Mouse (Mus musculus) midbrain, embryonic 13.5 days (tissue): ENCODE results near the gene Aktip. TPM values are rescaled to one million over a fixed set of nuclear protein-coding genes. Genes with fewer than 3 reads are reported as not detected.

ENCODE experiments used
- ATAC-seq: fragments of 200-750 bp; cut with Nextera tagmentation; 2 replicates; pipeline ENCODE4 v1.8.0; 2017; ENCODE audit warnings: mild to moderate bottlenecking, moderate TSS enrichment, moderate library complexity
- H3K27ac ChIP-seq: fragments of 300-500 bp; sonication (generic); 2 replicates; pipeline ENCODE4 v1.5.1; 2015; ENCODE audit warnings: inconsistent platforms, mild to moderate bottlenecking, moderate library complexity
- H3K27me3 ChIP-seq: fragments of 300-500 bp; sonication (generic); 2 replicates; pipeline ENCODE4 v1.6.1; 2015; ENCODE audit warnings: mild to moderate bottlenecking, inconsistent platforms
- H3K36me3 ChIP-seq: fragments of 300-500 bp; sonication (generic); 2 replicates; pipeline ENCODE4 v1.6.1; 2015; ENCODE audit warnings: mild to moderate bottlenecking, inconsistent platforms
- H3K4me1 ChIP-seq: fragments of 300-500 bp; sonication (generic); replicated peaks from 2 replicates; pipeline ENCODE4 v1.6.1; 2015; ENCODE audit warnings: inconsistent platforms
- H3K4me2 ChIP-seq: fragments of 300-500 bp; sonication (generic); replicated peaks from 2 replicates; pipeline ENCODE4 v1.6.1; 2015; ENCODE audit warnings: moderate library complexity, mild to moderate bottlenecking, inconsistent platforms
- H3K4me3 ChIP-seq: fragments of 300-500 bp; sonication (generic); replicated peaks from 2 replicates; pipeline ENCODE4 v1.5.1; 2015; ENCODE audit warnings: mild to moderate bottlenecking, inconsistent platforms
- H3K9ac ChIP-seq: fragments of 300-500 bp; sonication (generic); replicated peaks from 2 replicates; pipeline ENCODE4 v1.6.1; 2015; ENCODE audit warnings: mild to moderate bottlenecking, inconsistent platforms
- H3K9me3 ChIP-seq: fragments of 300-500 bp; sonication (generic); 2 replicates; pipeline ENCODE4 v1.6.1; 2016; ENCODE audit warnings: mild to moderate bottlenecking, inconsistent platforms
- WGBS: fragments of 180-500 bp; shearing (Covaris S2); methylation state at CpG from one replicate; pipeline ENCODE4 v1.1.7; 2015; 5-methylcytosine and 5-hydroxymethylcytosine counted together
- polyA plus RNA-seq: library from polyadenylated mRNA; unstranded; fragments of >200 nt; fragmentation: Nextera tagmentation; extraction: Ambion mirVana; gene quantifications from 2 replicates; pipeline ENCODE4 v1.2.1, GENCODE M21; 2015

Aktip gene
- polyA plus RNA-seq, 1 experiment from 2014 or later: 133 TPM

- no peak for ATAC-seq
- Histone ChIP-seq H3K4me2 (no peak overlapping the region), H3K9me3 (no peaks in the 10 kb centered on the region), H3K9ac (no peak overlapping the region), H3K4me1 (no peaks in the 10 kb centered on the region), H3K36me3 (peaks cover 86% of the 10 kb centered on the region), H3K4me3 (no peak overlapping the region), H3K27me3 (no peaks in the 10 kb centered on the region), H3K27ac (no peak overlapping the region)
- 83% methylated on average over 3 of the region's 3 CpGs for WGBS
These were observed 81.6 kb downstream of the Aktip start for GRCm38 (mm10) chr8:91118131-91118530.

- Histone ChIP-seq H3K4me2 (no peak overlapping the region), H3K4me3 (no peak overlapping the region), H3K9me3 (no peaks in the 10 kb centered on the region), H3K27me3 (no peaks in the 10 kb centered on the region), H3K27ac (no peak overlapping the region), H3K4me1 (no peaks in the 10 kb centered on the region), H3K36me3 (peaks cover 85% of the 10 kb centered on the region), H3K9ac (no peak overlapping the region)
- ATAC-seq: no peak
- WGBS: 89% methylated on average over 4 of the region's 4 CpGs
These were observed 82.2 kb downstream of the Aktip start for GRCm38 (mm10) chr8:91117537-91117936.

- Histone ChIP-seq H3K9ac (no peak overlapping the region), H3K9me3 (no peaks in the 10 kb centered on the region), H3K36me3 (peaks cover 74% of the 10 kb centered on the region), H3K27me3 (no peaks in the 10 kb centered on the region), H3K27ac (no peak overlapping the region), H3K4me3 (no peak overlapping the region), H3K4me2 (no peak overlapping the region), H3K4me1 (no peaks in the 10 kb centered on the region)
- WGBS: 83% methylated on average over 11 of the region's 11 CpGs
- no peak for ATAC-seq
These were observed 84.9 kb downstream of the Aktip start for GRCm38 (mm10) chr8:91114910-91115309.

GRCm38 (mm10) chr8:91114428-91114827, 85.3 kb downstream of the Aktip start:
- H3K4me1 ChIP-seq: no peaks in the 10 kb centered on the region
- no peak for ATAC-seq
- no peak overlapping the region for H3K9ac ChIP-seq
- no peaks in the 10 kb centered on the region for H3K9me3 ChIP-seq
- WGBS: 91% methylated on average over 5 of the region's 5 CpGs
- H3K27ac ChIP-seq: no peak overlapping the region
- H3K4me2 ChIP-seq: no peak overlapping the region
- no peak overlapping the region for H3K4me3 ChIP-seq
- peaks cover 70% of the 10 kb centered on the region for H3K36me3 ChIP-seq
- no peaks in the 10 kb centered on the region for H3K27me3 ChIP-seq

- Histone ChIP-seq H3K4me3 (no peak overlapping the region), H3K4me2 (no peak overlapping the region), H3K36me3 (peaks cover 66% of the 10 kb centered on the region), H3K27ac (no peak overlapping the region), H3K4me1 (no peaks in the 10 kb centered on the region), H3K9me3 (no peaks in the 10 kb centered on the region), H3K27me3 (no peaks in the 10 kb centered on the region), H3K9ac (no peak overlapping the region)
- ATAC-seq: no peak
- 94% methylated on average over 5 of the region's 5 CpGs for WGBS
These were observed 87.8 kb downstream of the Aktip start for GRCm38 (mm10) chr8:91111868-91112477.

GRCm38 (mm10) chr8:91106271-91106670, 93.5 kb downstream of the Aktip start:
- H3K4me3 ChIP-seq: no peak overlapping the region
- no peak overlapping the region for H3K4me2 ChIP-seq
- WGBS: 90% methylated on average over 12 of the region's 12 CpGs
- no peaks in the 10 kb centered on the region for H3K27me3 ChIP-seq
- H3K9me3 ChIP-seq: no peaks in the 10 kb centered on the region
- no peaks in the 10 kb centered on the region for H3K4me1 ChIP-seq
- H3K27ac ChIP-seq: no peak overlapping the region
- H3K36me3 ChIP-seq: peaks cover 45% of the 10 kb centered on the region
- ATAC-seq: no peak
- no peak overlapping the region for H3K9ac ChIP-seq

- no peak overlapping the region for H3K4me2 ChIP-seq
- no peak overlapping the region for H3K9ac ChIP-seq
- no peaks in the 10 kb centered on the region for H3K27me3 ChIP-seq
- ATAC-seq: no peak
- no peak overlapping the region for H3K4me3 ChIP-seq
- H3K9me3 ChIP-seq: no peaks in the 10 kb centered on the region
- H3K36me3 ChIP-seq: peaks cover 49% of the 10 kb centered on the region
- no peaks in the 10 kb centered on the region for H3K4me1 ChIP-seq
- H3K27ac ChIP-seq: no peak overlapping the region
- 93% methylated on average over 6 of the region's 6 CpGs for WGBS
These were observed 101.7 kb downstream of the Aktip start for GRCm38 (mm10) chr8:91098106-91098505.

- H3K4me1 ChIP-seq: no peaks in the 10 kb centered on the region
- H3K9me3 ChIP-seq: no peaks in the 10 kb centered on the region
- H3K4me3 ChIP-seq: no peak overlapping the region
- no peak overlapping the region for H3K27ac ChIP-seq
- H3K27me3 ChIP-seq: no peaks in the 10 kb centered on the region
- no peak overlapping the region for H3K4me2 ChIP-seq
- 91% methylated on average over 5 of the region's 5 CpGs for WGBS
- H3K9ac ChIP-seq: no peak overlapping the region
- peaks cover 55% of the 10 kb centered on the region for H3K36me3 ChIP-seq
- ATAC-seq: no peak
These were observed 105.6 kb downstream of the Aktip start for GRCm38 (mm10) chr8:91094135-91094534.

- no peak overlapping the region for H3K4me3 ChIP-seq
- no peak overlapping the region for H3K27ac ChIP-seq
- no peak for ATAC-seq
- H3K27me3 ChIP-seq: no peaks in the 10 kb centered on the region
- WGBS: 91% methylated on average over 2 of the region's 2 CpGs
- H3K4me1 ChIP-seq: no peaks in the 10 kb centered on the region
- H3K9ac ChIP-seq: no peak overlapping the region
- peaks cover 60% of the 10 kb centered on the region for H3K36me3 ChIP-seq
- H3K9me3 ChIP-seq: no peaks in the 10 kb centered on the region
- H3K4me2 ChIP-seq: no peak overlapping the region
These were observed 110.2 kb downstream of the Aktip start for GRCm38 (mm10) chr8:91089601-91090000.

- H3K4me3 ChIP-seq: no peak overlapping the region
- H3K36me3 ChIP-seq: peaks cover 64% of the 10 kb centered on the region
- WGBS: 97% methylated on average over 7 of the region's 7 CpGs
- ATAC-seq: no peak
- H3K4me2 ChIP-seq: no peak overlapping the region
- H3K27me3 ChIP-seq: no peaks in the 10 kb centered on the region
- no peaks in the 10 kb centered on the region for H3K9me3 ChIP-seq
- no peak overlapping the region for H3K9ac ChIP-seq
- H3K27ac ChIP-seq: no peak overlapping the region
- no peaks in the 10 kb centered on the region for H3K4me1 ChIP-seq
These were observed 111.3 kb downstream of the Aktip start for GRCm38 (mm10) chr8:91088452-91088851.

GRCm38 (mm10) chr8:91082428-91082827, 117.3 kb downstream of the Aktip start:
- peaks cover 61% of the 10 kb centered on the region for H3K36me3 ChIP-seq
- WGBS: 92% methylated on average over 12 of the region's 12 CpGs
- H3K27ac ChIP-seq: no peak overlapping the region
- no peaks in the 10 kb centered on the region for H3K27me3 ChIP-seq
- H3K4me1 ChIP-seq: no peaks in the 10 kb centered on the region
- no peak overlapping the region for H3K4me3 ChIP-seq
- H3K4me2 ChIP-seq: no peak overlapping the region
- ATAC-seq: no peak
- no peaks in the 10 kb centered on the region for H3K9me3 ChIP-seq
- no peak overlapping the region for H3K9ac ChIP-seq

GRCm38 (mm10) chr8:91081911-91082310, 117.9 kb downstream of the Aktip start:
- ATAC-seq: no peak
- no peak overlapping the region for H3K27ac ChIP-seq
- no peaks in the 10 kb centered on the region for H3K4me1 ChIP-seq
- H3K4me3 ChIP-seq: no peak overlapping the region
- no peak overlapping the region for H3K4me2 ChIP-seq
- H3K9ac ChIP-seq: no peak overlapping the region
- H3K27me3 ChIP-seq: no peaks in the 10 kb centered on the region
- H3K9me3 ChIP-seq: no peaks in the 10 kb centered on the region
- WGBS: 88% methylated on average over 7 of the region's 7 CpGs
- H3K36me3 ChIP-seq: peaks cover 62% of the 10 kb centered on the region

- no peak overlapping the region for H3K27ac ChIP-seq
- H3K9ac ChIP-seq: no peak overlapping the region
- no peaks in the 10 kb centered on the region for H3K27me3 ChIP-seq
- H3K4me3 ChIP-seq: no peak overlapping the region
- no peaks in the 10 kb centered on the region for H3K9me3 ChIP-seq
- WGBS: 90% methylated on average over 2 of the region's 2 CpGs
- ATAC-seq: no peak
- H3K36me3 ChIP-seq: peaks cover 58% of the 10 kb centered on the region
- H3K4me1 ChIP-seq: no peaks in the 10 kb centered on the region
- H3K4me2 ChIP-seq: no peak overlapping the region
These were observed 120.1 kb downstream of the Aktip start for GRCm38 (mm10) chr8:91079678-91080077.
